Mouse (Mus musculus) cerebellum, adult 2 months (tissue): Measurements from ENCODE around the gene Srxn1.

ENCODE experiments used
- CTCF ChIP-seq: fragments of 200-500 bp; IDR thresholded peaks from 2 replicates; pipeline ENCODE4 v1.5.1; 2011; ENCODE audit warnings: low read depth, mild to moderate bottlenecking, control low read depth, low read length, moderate library complexity, borderline replicate concordance; ENCODE audit not compliant: insufficient read depth
- POLR2A ChIP-seq: fragments of 200-500 bp; IDR thresholded peaks from 2 replicates; pipeline ENCODE4 v1.6.1; 2011; ENCODE audit warnings: low read length, control low read depth, borderline replicate concordance; ENCODE audit not compliant: insufficient read depth

DNA sequence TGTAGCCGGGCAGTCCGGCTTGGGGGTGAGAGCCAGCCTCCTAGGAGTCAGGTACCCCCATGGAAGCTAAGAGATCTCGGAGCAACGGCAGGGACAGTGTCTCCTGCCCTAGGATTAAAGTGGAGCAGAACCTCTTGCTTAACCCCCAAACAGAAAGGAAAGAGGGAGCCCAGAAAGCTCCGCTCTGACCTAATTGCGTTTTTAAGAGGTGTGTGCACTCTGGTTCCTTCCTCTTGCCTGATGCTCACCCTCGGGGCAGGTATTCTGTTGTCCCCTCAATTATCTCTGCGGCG, 38.8 kb downstream of the Srxn1 start:
- TF ChIP-seq CTCF: no peak
- TF ChIP-seq POLR2A: no peak
